Mouse (Mus musculus): Measurements from ENCODE around the gene Tatdn3.
"Not testable (repeated sequence)": the region's sequence is repeated elsewhere in the genome, so short reads cannot be mapped to it uniquely, and the experiment has no call there.

Tatdn3 gene

GRCm38 (mm10) chr1:191035649-191036048 lies 27.1 kb downstream of the Tatdn3 start:
- peak; percentile 47 for DNase-seq (ENCODE audit: low spot score)

GRCm38 (mm10) chr1:191030922-191031425 lies 31.8 kb downstream of the Tatdn3 start:
- not testable (repeated sequence) for DNase-seq (ENCODE audit: low spot score)

- no peak for DNase-seq (ENCODE audit: low spot score)
These were observed 32.5 kb downstream of the Tatdn3 start for GRCm38 (mm10) chr1:191030182-191030581.

- peak; percentile 99 for DNase-seq (ENCODE audit: low spot score)
These were observed 36.6 kb downstream of the Tatdn3 start, which contains the start of gene Flvcr1 for GRCm38 (mm10) chr1:191026021-191026713. TSS of gene Flvcr1 (minus strand) at chr1:191026158.

- DNase-seq (ENCODE audit: low spot score): peak; percentile 63
These were observed 37.4 kb downstream of the Tatdn3 start for GRCm38 (mm10) chr1:191025016-191026012.

GRCm38 (mm10) chr1:191023806-191024205 lies 38.9 kb downstream of the Tatdn3 start:
- DNase-seq (ENCODE audit: low spot score): not testable (repeated sequence)

GRCm38 (mm10) chr1:191023140-191023539 lies 39.6 kb downstream of the Tatdn3 start:
- no peak for DNase-seq (ENCODE audit: low spot score)

GRCm38 (mm10) chr1:191021016-191021415 lies 41.7 kb downstream of the Tatdn3 start:
- DNase-seq (ENCODE audit: low spot score): no peak

GRCm38 (mm10) chr1:191020217-191020924 lies 42.4 kb downstream of the Tatdn3 start:
- no peak for DNase-seq (ENCODE audit: low spot score)

- DNase-seq (ENCODE audit: low spot score): no peak
These were observed 42.9 kb downstream of the Tatdn3 start for GRCm38 (mm10) chr1:191019803-191020202.

- DNase-seq (ENCODE audit: low spot score): no peak
These were observed 48.5 kb downstream of the Tatdn3 start for GRCm38 (mm10) chr1:191014271-191014670.

- DNase-seq (ENCODE audit: low spot score): no peak
These were observed 54.0 kb downstream of the Tatdn3 start for GRCm38 (mm10) chr1:191008707-191009106.

- DNase-seq (ENCODE audit: low spot score): peak; percentile 31
These were observed 60.5 kb downstream of the Tatdn3 start for GRCm38 (mm10) chr1:191002201-191002600.

GRCm38 (mm10) chr1:191000686-191001085 lies 62.0 kb downstream of the Tatdn3 start:
- no peak for DNase-seq (ENCODE audit: low spot score)

GRCm38 (mm10) chr1:190998027-190998426 lies 64.7 kb downstream of the Tatdn3 start:
- no peak for DNase-seq (ENCODE audit: low spot score)

- no peak for DNase-seq (ENCODE audit: low spot score)
These were observed 66.3 kb downstream of the Tatdn3 start for GRCm38 (mm10) chr1:190996346-190996877.

Measured in embryo, embryonic 10 days (tissue).